Mouse (Mus musculus) neural tube, embryonic 13.5 days (tissue): ENCODE results near the gene Gm21958. TPM values are rescaled to one million over a fixed set of nuclear protein-coding genes. Genes with fewer than 3 reads are reported as not detected.

Source experiments
- ATAC-seq: fragments of 200-750 bp; cut with Nextera tagmentation; 2 replicates; pipeline ENCODE4 v1.8.0; 2017; ENCODE audit warnings: low read depth, mild to moderate bottlenecking, moderate TSS enrichment, moderate library complexity
- H3K27ac ChIP-seq: fragments of 300-500 bp; sonication (generic); replicated peaks from 2 replicates; pipeline ENCODE4 v1.5.1; 2015; ENCODE audit warnings: moderate library complexity, mild to moderate bottlenecking, inconsistent platforms
- H3K27me3 ChIP-seq: fragments of 300-500 bp; sonication (generic); 2 replicates; pipeline ENCODE4 v1.6.1; 2015; ENCODE audit warnings: mild to moderate bottlenecking, inconsistent platforms
- H3K36me3 ChIP-seq: fragments of 300-500 bp; sonication (generic); 2 replicates; pipeline ENCODE4 v1.6.1; 2015; ENCODE audit warnings: mild to moderate bottlenecking, inconsistent platforms
- H3K4me1 ChIP-seq: fragments of 300-500 bp; sonication (generic); replicated peaks from 2 replicates; pipeline ENCODE4 v1.6.1; 2015; ENCODE audit warnings: inconsistent platforms
- H3K4me2 ChIP-seq: fragments of 300-500 bp; sonication (generic); 2 replicates; pipeline ENCODE4 v1.6.1; 2015; ENCODE audit warnings: inconsistent platforms, mild to moderate bottlenecking, moderate library complexity
- H3K4me3 ChIP-seq: fragments of 300-500 bp; sonication (generic); 2 replicates; pipeline ENCODE4 v1.5.1; 2015; ENCODE audit warnings: mild to moderate bottlenecking, inconsistent platforms
- H3K9ac ChIP-seq: fragments of 300-500 bp; sonication (generic); 2 replicates; pipeline ENCODE4 v1.6.1; 2015; ENCODE audit warnings: moderate library complexity, mild to moderate bottlenecking, inconsistent platforms
- H3K9me3 ChIP-seq: fragments of 300-500 bp; sonication (generic); 2 replicates; pipeline ENCODE4 v1.6.1; 2016; ENCODE audit warnings: inconsistent platforms
- WGBS: fragments of 180-500 bp; shearing (Covaris S2); methylation state at CpG from one replicate; pipeline ENCODE4 v1.1.7; 2015; 5-methylcytosine and 5-hydroxymethylcytosine counted together
- polyA plus RNA-seq: library from polyadenylated mRNA; unstranded; fragments of >200 nt; fragmentation: Nextera tagmentation; extraction: Ambion mirVana; gene quantifications from 2 replicates; pipeline ENCODE4 v1.2.1, GENCODE M21; 2015

The Gm21958 gene
- polyA plus RNA-seq, 1 experiment from 2014 or later: 0.53 TPM

DNA sequence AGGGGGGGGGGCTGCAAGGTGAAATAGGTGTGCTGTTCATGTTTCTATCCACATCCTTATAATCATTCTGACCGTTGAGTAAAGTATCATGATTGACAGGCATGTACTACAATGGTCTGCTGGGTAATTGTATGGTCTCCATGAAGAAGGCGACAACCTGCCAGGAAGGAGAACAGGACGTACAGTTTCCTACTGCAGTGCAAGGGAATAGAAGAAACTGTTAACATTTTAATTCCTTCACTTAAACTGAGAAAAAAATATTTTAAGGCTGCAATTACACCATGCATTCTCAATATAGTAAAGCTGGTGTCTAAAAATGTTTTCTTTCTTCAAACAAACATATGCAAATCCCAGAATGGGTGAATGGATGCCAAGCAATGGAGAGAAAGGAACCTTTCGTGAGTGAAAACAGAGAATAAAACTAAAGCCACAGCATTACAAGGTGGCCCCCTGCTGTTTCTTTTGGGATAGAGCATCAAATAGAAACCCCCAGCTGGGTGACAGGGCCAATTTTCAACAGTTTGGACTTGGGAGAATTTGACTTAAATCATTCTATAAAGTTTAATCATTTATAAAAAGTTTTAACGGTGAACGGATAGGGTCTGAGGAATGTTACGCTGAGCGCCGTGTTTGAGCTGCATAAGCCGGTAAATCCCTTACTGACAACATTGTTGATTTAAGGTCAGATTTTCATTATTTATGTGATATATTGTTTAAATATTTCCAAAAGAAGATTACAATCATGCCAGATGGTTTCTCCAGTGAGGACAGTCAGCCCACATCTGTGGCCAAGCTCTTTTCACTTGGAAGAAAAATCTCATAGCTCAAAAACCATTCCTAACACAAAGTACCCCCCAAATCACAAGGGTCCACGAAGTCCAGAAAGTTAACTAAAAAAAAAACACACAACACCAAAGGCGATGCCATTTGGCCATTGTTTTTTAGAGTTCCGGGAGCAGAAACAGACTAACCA is 41.3 kb downstream of the Gm21958 start:
- no peak overlapping the region for H3K4me3 ChIP-seq
- no peak overlapping the region for H3K27ac ChIP-seq
- no peaks in the 10 kb centered on the region for H3K9me3 ChIP-seq
- no peak overlapping the region for H3K4me2 ChIP-seq
- 72% methylated on average over 13 of the region's 13 CpGs for WGBS
- no peaks in the 10 kb centered on the region for H3K4me1 ChIP-seq
- no peak for ATAC-seq
- no peaks in the 10 kb centered on the region for H3K27me3 ChIP-seq
- no peak overlapping the region for H3K9ac ChIP-seq
- no peaks in the 10 kb centered on the region for H3K36me3 ChIP-seq

GRCm38 (mm10) chr3:54672111-54672510 is 42.0 kb downstream of the Gm21958 start:
- Histone ChIP-seq H3K9ac (no peak overlapping the region), H3K4me3 (no peak overlapping the region), H3K27ac (no peak overlapping the region), H3K36me3 (no peaks in the 10 kb centered on the region), H3K4me2 (no peak overlapping the region), H3K27me3 (no peaks in the 10 kb centered on the region), H3K4me1 (no peaks in the 10 kb centered on the region), H3K9me3 (no peaks in the 10 kb centered on the region)
- no peak for ATAC-seq
- WGBS: 86% methylated on average over 3 of the region's 3 CpGs

GRCm38 (mm10) chr3:54669559-54669958 is 44.6 kb downstream of the Gm21958 start:
- Histone ChIP-seq H3K9me3 (no peaks in the 10 kb centered on the region), H3K27ac (no peak overlapping the region), H3K27me3 (no peaks in the 10 kb centered on the region), H3K36me3 (no peaks in the 10 kb centered on the region), H3K4me3 (no peak overlapping the region), H3K4me1 (no peaks in the 10 kb centered on the region), H3K9ac (no peak overlapping the region), H3K4me2 (no peak overlapping the region)
- ATAC-seq: no peak
- 87% methylated on average over 6 of the region's 6 CpGs for WGBS

DNA sequence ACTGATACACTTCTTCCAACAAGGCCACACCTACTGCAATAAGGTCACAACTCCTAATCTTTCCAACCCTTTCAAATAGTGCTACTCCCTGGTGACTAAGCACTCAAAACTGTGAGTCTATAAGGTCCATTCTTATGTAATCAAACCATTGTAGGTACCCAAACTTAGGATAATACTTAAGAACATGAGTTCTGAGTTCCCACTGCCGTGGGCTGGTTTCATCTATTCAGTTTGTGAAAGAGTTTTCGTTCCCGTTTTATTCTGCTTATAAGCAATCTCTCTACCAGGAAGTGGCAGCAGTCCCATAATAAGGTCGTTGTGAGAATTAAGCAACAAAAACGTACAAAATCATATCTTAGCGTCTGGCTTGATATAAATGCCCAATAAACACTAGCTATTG is 45.4 kb downstream of the Gm21958 start:
- H3K27ac ChIP-seq: no peak overlapping the region

GRCm38 (mm10) chr3:54668141-54668540 is 46.0 kb downstream of the Gm21958 start:
- Histone ChIP-seq H3K27me3 (no peaks in the 10 kb centered on the region), H3K9me3 (no peaks in the 10 kb centered on the region), H3K4me1 (no peaks in the 10 kb centered on the region), H3K9ac (no peak overlapping the region), H3K4me3 (no peak overlapping the region), H3K27ac (no peak overlapping the region), H3K4me2 (no peak overlapping the region), H3K36me3 (no peaks in the 10 kb centered on the region)
- no peak for ATAC-seq
- 83% methylated on average over 3 of the region's 3 CpGs for WGBS

More for the DNA sequence above, 45.4 kb downstream of the Gm21958 start:
- Histone ChIP-seq H3K9ac (no peak overlapping the region), H3K9me3 (no peaks in the 10 kb centered on the region), H3K4me2 (no peak overlapping the region), H3K4me1 (no peaks in the 10 kb centered on the region), H3K27me3 (no peaks in the 10 kb centered on the region), H3K36me3 (no peaks in the 10 kb centered on the region), H3K4me3 (no peak overlapping the region)
- 88% methylated on average over 6 of the region's 6 CpGs for WGBS
- ATAC-seq: no peak

Other genes starting within 250 kb of the Gm21958 start
- 78.6 and 93.7 TPM in 2 replicates for gene Supt20, start 21.5 kb downstream of the Gm21958 start, polyA plus RNA-seq
- 58.9 and 69.9 TPM in 2 replicates for gene Exosc8, start 21.0 kb upstream of the Gm21958 start, polyA plus RNA-seq
- 46.4 and 50.0 TPM in 2 replicates for gene Alg5, start 21.2 kb upstream of the Gm21958 start, polyA plus RNA-seq
- 0.44 and 0.70 TPM in 2 replicates for gene Smad9, start 41.2 kb upstream of the Gm21958 start, polyA plus RNA-seq
- 40.3 and 41.5 TPM in 2 replicates for gene Rfxap, start 93.4 kb upstream of the Gm21958 start, polyA plus RNA-seq
- 0.63 and 0.95 TPM in 2 replicates for gene Sertm1, start 201.5 kb upstream of the Gm21958 start, polyA plus RNA-seq